Mouse (Mus musculus) small intestine, adult 2 months (tissue): ENCODE results near the gene Trip6.
A peak's percentile ranks its signal among the peaks of the same experiment; 100 is the strongest.

Experiments used
- CTCF ChIP-seq: fragments of 200-500 bp; IDR thresholded peaks from 2 replicates; pipeline ENCODE4 v1.5.1; 2012; ENCODE audit warnings: low read depth, mild to moderate bottlenecking, control low read depth, inconsistent platforms, low read length, moderate library complexity, mixed read lengths; ENCODE audit not compliant: insufficient replicate concordance, insufficient read length; ENCODE audit errors: extremely low read depth
- POLR2A ChIP-seq: fragments of 200-500 bp; IDR thresholded peaks from 2 replicates; pipeline ENCODE4 v1.6.1; 2012; ENCODE audit warnings: low read depth, mild to moderate bottlenecking, control low read depth, inconsistent platforms, low read length, moderate library complexity

DNA sequence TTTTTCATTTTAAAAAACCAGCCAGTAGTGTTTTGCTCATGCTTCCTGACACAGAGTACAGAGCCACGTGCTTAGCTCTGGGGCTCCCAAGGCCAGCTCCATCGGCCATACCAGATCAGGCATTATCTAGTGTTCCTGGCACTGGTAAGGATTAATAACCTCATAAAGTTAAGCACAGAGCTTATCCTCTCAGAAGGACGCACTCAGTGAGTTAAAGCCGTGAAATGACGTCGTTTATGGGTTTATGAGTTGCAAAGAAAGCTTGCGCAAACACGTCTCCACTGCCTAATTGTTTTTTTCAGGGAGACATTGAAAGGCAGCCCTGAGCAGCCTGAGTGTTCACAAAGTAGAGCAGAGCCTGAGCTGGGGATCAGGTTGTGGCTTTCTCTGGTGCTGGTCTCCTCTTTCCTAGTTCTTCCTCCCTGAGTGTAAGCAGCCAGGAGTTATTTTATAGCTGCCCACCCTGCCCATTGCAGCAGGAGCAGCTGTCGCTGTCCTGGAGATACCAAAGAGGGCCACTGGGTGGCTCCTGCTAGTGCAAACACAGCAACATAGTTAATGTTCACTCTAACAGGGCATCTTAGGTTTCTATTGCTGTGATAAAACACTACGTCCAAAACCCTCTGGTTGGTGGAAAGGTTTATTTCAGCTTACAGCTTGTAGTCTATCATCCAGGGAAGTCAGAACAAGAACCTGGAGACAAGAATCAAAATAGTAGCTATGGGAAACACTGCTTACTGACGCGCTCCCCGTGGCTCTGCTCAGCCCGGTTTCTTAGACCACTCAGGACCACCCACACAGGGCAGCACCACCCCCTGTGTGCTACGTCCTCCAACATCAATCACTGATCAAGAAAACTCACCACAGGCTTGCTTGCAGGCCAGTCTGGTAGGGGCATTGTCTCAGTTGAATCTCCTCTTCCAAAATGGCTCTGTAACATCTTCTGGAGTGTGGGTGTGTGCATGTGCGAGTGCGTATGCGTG lies 36.6 kb downstream of the Trip6 start:
- TF ChIP-seq CTCF (peak; percentile 74; the same call in 1 of the 2 replicates), POLR2A (no peak; the same call in 1 of the 2 replicates)
